Mouse (Mus musculus) right cerebral cortex, postnatal 4 days (tissue): ENCODE results near the gene Veph1.
A peak's percentile ranks its signal among the peaks of the same experiment; 100 is the strongest.

Experiments used
- DNase-seq: peaks from one replicate; pipeline ENCODE4 v3.0.0-alpha.2; 2022

The Veph1 gene

DNA sequence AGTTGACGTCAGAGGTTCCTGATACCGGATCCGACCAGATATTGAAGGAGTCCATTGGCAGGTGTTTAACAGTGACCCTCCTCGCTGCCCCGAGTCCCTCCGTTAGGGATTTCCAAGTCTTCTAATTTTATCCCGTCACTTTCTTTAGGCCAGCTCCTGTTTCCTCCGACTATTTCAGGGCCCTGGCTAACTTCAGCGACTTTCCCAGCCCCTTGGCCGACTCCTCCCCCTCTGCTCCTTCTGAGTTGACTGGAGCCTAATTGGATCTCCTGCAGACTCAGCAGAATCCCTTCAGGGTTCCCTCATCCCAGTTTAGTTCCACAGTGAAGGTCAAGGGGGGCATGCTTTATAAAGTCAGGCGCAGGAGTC is 75.4 kb downstream of the Veph1 start:
- peak; percentile 10 for DNase-seq

DNA sequence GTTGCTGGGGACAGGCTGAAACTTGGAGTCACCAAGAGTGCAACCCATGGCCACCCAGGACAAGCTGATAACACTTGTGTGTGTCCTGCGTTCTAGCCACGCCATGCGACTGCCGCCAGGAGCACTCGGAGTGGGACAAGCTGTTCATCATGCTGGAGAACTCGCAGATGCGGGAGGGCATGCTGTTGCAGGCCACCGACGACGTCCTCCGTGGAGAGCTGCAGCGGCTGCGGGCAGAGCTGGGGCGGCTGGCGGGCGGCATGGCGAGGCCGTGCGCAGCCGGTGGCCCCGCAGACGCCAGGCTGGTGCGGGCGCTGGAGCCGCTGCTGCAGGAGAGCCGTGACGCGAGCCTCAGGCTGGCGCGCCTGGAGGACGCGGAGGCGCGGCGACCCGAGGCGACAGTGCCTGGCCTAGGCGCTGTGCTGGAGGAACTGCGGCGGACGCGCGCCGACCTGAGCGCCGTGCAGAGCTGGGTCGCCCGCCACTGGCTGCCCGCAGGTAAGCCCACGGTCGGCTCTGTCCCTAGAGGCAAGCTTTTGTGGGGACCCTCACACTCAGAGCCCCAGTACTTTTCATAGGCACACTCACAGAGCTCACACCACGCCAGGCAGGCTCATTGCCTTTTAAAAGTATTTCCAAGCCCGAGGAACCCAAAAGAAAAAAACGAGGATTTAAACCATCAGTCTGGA is 75.9 kb downstream of the Veph1 start:
- DNase-seq = peak; percentile 53

DNA sequence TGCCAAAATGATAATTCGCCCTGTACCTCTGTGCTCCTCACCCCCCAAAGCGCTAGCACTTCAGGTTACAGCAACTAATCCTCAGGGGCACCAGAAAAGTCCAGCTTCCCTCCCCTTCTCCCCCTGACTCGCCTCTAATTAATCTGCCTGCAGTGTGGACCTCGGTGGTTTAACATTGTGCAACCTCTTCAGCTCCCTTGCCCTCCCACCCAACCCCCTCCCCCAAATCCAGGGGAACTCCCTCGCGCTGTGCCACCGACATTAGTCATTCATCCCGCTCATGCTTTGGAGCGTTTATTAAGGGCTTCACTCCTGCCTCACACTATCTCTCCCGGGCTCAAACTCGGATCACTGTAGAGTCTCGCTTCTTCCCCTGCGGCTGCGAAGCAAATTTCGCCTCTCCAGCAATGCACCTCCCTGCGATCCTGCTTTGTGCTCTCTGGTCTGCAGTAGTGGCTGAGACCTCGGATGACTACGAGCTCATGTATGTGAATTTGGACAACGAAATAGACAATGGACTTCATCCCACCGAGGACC is 76.9 kb downstream of the Veph1 start, which contains the start of gene Ptx3:
TSS of gene Ptx3 (plus strand) at position 256 of the 537 bp plus-strand sequence.
- DNase-seq = peak; percentile 10

- no peak for DNase-seq
These were observed 80.9 kb downstream of the Veph1 start for GRCm38 (mm10) chr3:66215759-66216158.

- no peak for DNase-seq
These were observed 83.1 kb downstream of the Veph1 start for GRCm38 (mm10) chr3:66213524-66213923.

GRCm38 (mm10) chr3:66208836-66209573 is 87.6 kb downstream of the Veph1 start:
- no peak for DNase-seq

- DNase-seq = no peak
These were observed 102.6 kb downstream of the Veph1 start for GRCm38 (mm10) chr3:66193910-66194562.

- no peak for DNase-seq
These were observed 117.0 kb downstream of the Veph1 start for GRCm38 (mm10) chr3:66179647-66180046.

GRCm38 (mm10) chr3:66172907-66173306 is 123.7 kb downstream of the Veph1 start:
- DNase-seq = no peak

DNA sequence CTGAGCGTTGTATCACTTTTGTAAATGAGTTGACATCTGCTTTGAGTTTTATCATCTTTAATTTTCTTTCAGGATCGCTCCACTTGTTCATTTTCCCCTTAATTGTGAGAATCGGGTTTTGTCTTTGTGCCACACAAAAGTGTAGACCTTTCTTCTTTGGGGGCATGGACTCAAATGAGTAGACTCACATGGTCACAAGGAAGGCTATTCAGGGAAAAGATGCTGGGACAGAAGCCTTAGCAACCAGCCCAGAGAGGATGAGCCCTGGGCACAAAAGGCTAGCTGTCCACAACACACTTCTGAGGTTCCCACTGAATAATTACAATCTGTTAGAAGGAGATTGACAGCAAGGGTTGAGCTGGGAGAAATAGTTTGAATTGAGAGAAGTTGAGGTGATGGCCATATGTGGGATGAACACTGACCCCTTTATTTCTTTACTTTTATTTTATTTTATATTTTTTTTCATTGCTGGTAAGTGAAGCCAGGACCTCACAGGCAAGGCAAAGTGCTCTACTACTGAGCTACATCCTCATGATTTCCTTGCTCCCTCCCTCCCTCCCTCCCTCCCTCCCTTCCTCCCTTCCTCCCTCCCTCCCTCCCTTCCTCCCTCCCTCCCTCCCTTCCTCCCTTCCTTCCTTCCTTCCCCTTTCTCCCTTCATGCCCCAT is 126.6 kb downstream of the Veph1 start:
- no peak for DNase-seq

- DNase-seq = no peak
These were observed 129.9 kb downstream of the Veph1 start for GRCm38 (mm10) chr3:66166606-66167290.

- no peak for DNase-seq
These were observed 131.6 kb downstream of the Veph1 start for GRCm38 (mm10) chr3:66165026-66165425.

DNA sequence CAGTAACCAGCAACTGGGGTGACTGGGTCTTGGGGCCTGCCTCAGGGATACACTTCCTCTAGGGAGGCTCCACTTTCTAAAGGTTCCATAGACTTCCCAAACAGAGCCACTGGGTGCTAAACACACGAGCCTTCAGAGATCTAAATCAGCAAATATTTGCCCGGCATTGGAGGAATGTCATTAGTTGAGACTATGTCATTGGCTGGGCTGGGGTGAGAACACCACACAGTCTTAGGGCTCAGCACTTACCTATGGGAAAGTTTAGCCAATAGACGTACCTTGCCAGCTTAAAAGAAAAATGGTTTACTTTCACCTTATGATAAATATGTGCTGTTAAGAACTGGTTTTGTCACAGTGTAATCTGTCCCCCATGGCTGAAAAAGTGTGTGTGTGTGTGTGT is 132.1 kb downstream of the Veph1 start:
- no peak for DNase-seq

- no peak for DNase-seq
These were observed 134.0 kb downstream of the Veph1 start for GRCm38 (mm10) chr3:66162612-66163011.

DNA sequence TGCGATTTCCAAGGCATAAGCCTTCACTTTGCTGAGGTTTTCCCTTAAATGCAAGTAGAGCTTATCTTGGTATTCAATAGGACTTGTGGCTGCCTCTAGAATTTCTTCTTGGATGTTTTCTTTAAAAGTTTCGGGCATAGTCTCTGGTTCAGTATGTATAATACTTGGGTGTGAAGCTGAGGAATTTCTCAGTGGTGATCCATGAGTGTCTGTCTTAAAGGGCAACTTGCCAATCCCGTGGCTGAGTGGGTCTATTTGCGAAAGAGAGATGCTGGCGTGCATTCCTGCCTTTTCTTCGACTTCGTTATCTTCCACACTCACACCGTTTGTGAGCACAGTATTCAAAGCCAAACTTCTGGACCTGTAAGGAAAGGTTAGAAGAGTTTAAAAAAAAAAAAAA is 138.7 kb downstream of the Veph1 start:
- DNase-seq = no peak

GRCm38 (mm10) chr3:66137601-66138000 is 159.0 kb downstream of the Veph1 start:
- no peak for DNase-seq

GRCm38 (mm10) chr3:66131264-66131950 is 165.2 kb downstream of the Veph1 start:
- no peak for DNase-seq

DNA sequence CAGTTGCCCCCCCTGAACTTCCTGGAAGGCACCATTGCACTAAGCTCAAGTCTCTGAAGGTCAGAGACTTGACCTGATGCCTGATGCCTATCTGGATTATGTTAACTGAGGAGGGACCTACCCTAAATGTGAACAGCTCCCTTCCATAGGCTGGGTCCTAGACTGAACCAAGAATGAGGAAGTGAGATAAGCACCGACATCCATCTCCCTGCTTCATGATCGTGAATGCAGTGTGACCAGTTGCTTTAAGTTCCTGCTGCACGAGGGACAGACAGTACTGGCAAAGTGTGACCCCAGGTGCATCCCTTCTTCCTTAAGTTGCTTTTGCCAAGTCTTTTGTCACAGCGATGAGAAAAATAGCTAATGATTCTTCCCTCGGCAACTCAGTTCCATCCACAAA is 166.9 kb downstream of the Veph1 start:
- no peak for DNase-seq

- DNase-seq = no peak
These were observed 191.1 kb downstream of the Veph1 start for GRCm38 (mm10) chr3:66105493-66105892.

- no peak for DNase-seq
These were observed 194.1 kb downstream of the Veph1 start for GRCm38 (mm10) chr3:66102599-66102932.

- DNase-seq = no peak
These were observed 194.6 kb downstream of the Veph1 start for GRCm38 (mm10) chr3:66101809-66102598.
